Mouse (Mus musculus) cerebellum, adult 11 months (tissue): ENCODE data around the gene 4933407L21Rik.
"Not testable (repeated sequence)": the region's sequence is repeated elsewhere in the genome, so short reads cannot be mapped to it uniquely, and the experiment has no call there.

Experiments
- DNase-seq: peaks from one replicate; pipeline ENCODE4 v3.0.0; 2022

4933407L21Rik gene

GRCm38 (mm10) chr1:85959889-85960276 lies 31.6 kb downstream of the 4933407L21Rik start:
- no peak for DNase-seq

- no peak for DNase-seq
Observed at GRCm38 (mm10) chr1:85960873-85961272, 32.6 kb downstream of the 4933407L21Rik start, which contains the start of gene Gpr55. Gene Gpr55 (minus strand): TSS chr1:85961007.

- no peak for DNase-seq
Observed at GRCm38 (mm10) chr1:85962081-85962480, 33.8 kb downstream of the 4933407L21Rik start.

- no peak for DNase-seq
Observed at GRCm38 (mm10) chr1:85965856-85966255, 37.6 kb downstream of the 4933407L21Rik start.

GRCm38 (mm10) chr1:85969081-85969480 lies 40.8 kb downstream of the 4933407L21Rik start:
- no peak for DNase-seq

GRCm38 (mm10) chr1:85969519-85969918 lies 41.2 kb downstream of the 4933407L21Rik start:
- DNase-seq, result peak; percentile 2

GRCm38 (mm10) chr1:85971070-85971469 lies 42.8 kb downstream of the 4933407L21Rik start:
- DNase-seq, result no peak

- DNase-seq, result no peak
Observed at GRCm38 (mm10) chr1:85972341-85972740, 44.1 kb downstream of the 4933407L21Rik start.

- no peak for DNase-seq
Observed at GRCm38 (mm10) chr1:85973468-85973877, 45.2 kb downstream of the 4933407L21Rik start.

- no peak for DNase-seq
Observed at GRCm38 (mm10) chr1:85977709-85978108, 49.4 kb downstream of the 4933407L21Rik start.

GRCm38 (mm10) chr1:85981738-85982357 lies 53.6 kb downstream of the 4933407L21Rik start:
- no peak for DNase-seq

- no peak for DNase-seq
Observed at GRCm38 (mm10) chr1:85985784-85986183, 57.5 kb downstream of the 4933407L21Rik start.

GRCm38 (mm10) chr1:85988351-85988750 lies 60.1 kb downstream of the 4933407L21Rik start:
- DNase-seq, result no peak

- not testable (repeated sequence) for DNase-seq
Observed at GRCm38 (mm10) chr1:85988882-85989281, 60.6 kb downstream of the 4933407L21Rik start.
